Mouse (Mus musculus): ENCODE measurements around the gene Dok5.

DNA sequence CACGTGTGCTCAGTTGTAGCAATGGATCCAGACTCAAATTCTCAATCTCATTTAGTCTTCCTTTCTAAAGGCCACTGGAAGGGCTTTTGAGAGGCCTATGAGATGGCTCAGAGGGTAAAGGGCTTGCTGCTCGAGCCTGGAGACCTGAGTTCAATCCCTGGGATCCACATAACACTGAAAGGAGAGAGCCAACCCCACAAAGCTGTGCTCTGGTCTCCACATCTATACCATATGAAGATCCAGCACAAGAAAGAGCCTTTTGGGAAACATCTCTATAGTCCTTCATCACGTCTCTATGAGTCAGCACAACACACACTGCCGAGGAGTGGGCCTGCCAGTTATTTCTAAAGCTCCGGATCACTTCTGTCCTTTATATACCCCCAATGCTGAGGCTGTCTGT is 5.8 kb upstream of the Dok5 start:
- TF ChIP-seq CTCF (IDR thresholded peaks at IDR 0.05; ENCODE audit: borderline replicate concordance, extremely low read depth, insufficient read depth, insufficient read length) (no peak), POLR2A (IDR thresholded peaks at IDR 0.05; ENCODE audit: borderline replicate concordance, extremely low read depth, insufficient read depth, insufficient read length, poor library complexity, severe bottlenecking) (no peak)

All from brain, embryonic 14.5 days (tissue).